Mouse (Mus musculus) layer of hippocampus, postnatal 10 days (tissue): ENCODE data around the gene Tgfbrap1. TPM values are rescaled to one million over a fixed set of nuclear protein-coding genes. Genes with fewer than 3 reads are reported as not detected.
A peak's percentile ranks its signal among the peaks of the same experiment; 100 is the strongest.

Source experiments
- DNase-seq, 2 experiments: peaks; one replicate each; pipeline ENCODE4 v3.0.0; 2021; ENCODE audit warnings: low spot score in 2 of 2
- total RNA-seq, 2 experiments: library from RNA; stranded (reverse); gene quantifications; 2 replicates each; pipeline ENCODE4 v1.2.3; 2021

Gene Tgfbrap1
- total RNA-seq, 2 experiments from 2014 or later, result 29.4 to 41.7 TPM

GRCm38 (mm10) chr1:43117435-43117834, 19.0 kb upstream of the Tgfbrap1 start:
- DNase-seq, result no peak

- DNase-seq, result peak; percentile 68 to 76
Measured at GRCm38 (mm10) chr1:43112882-43113281, 14.4 kb upstream of the Tgfbrap1 start.

- DNase-seq, result peak; percentile 44 to 61
Measured at GRCm38 (mm10) chr1:43110556-43110955, 12.1 kb upstream of the Tgfbrap1 start.

- DNase-seq, result no peak
Measured at GRCm38 (mm10) chr1:43108729-43109128, 10.3 kb upstream of the Tgfbrap1 start.

GRCm38 (mm10) chr1:43094206-43094605, 4.2 kb downstream of the Tgfbrap1 start:
- DNase-seq, result no peak

GRCm38 (mm10) chr1:43092056-43093015, 6.1 kb downstream of the Tgfbrap1 start:
- DNase-seq, result peak; percentile 64 to 76

- DNase-seq, result no peak
Measured at GRCm38 (mm10) chr1:43091306-43092055, 7.0 kb downstream of the Tgfbrap1 start.

GRCm38 (mm10) chr1:43090418-43090817, 8.0 kb downstream of the Tgfbrap1 start:
- DNase-seq, result no peak

GRCm38 (mm10) chr1:43082946-43083345, 15.5 kb downstream of the Tgfbrap1 start:
- no peak for DNase-seq

GRCm38 (mm10) chr1:43078124-43078523, 20.3 kb downstream of the Tgfbrap1 start:
- no peak for DNase-seq

- DNase-seq, result no peak
Measured at GRCm38 (mm10) chr1:43074791-43075190, 23.6 kb downstream of the Tgfbrap1 start.

GRCm38 (mm10) chr1:43072561-43072960, 25.9 kb downstream of the Tgfbrap1 start:
- DNase-seq, result no peak

GRCm38 (mm10) chr1:43072028-43072427, 26.4 kb downstream of the Tgfbrap1 start:
- DNase-seq, result no peak

- no peak for DNase-seq
Measured at GRCm38 (mm10) chr1:43070726-43071125, 27.7 kb downstream of the Tgfbrap1 start.

GRCm38 (mm10) chr1:43067551-43067950, 30.9 kb downstream of the Tgfbrap1 start:
- no peak for DNase-seq

GRCm38 (mm10) chr1:43066573-43066972, 31.9 kb downstream of the Tgfbrap1 start:
- no peak for DNase-seq

GRCm38 (mm10) chr1:43065615-43066310, 32.7 kb downstream of the Tgfbrap1 start:
- DNase-seq, result peak; percentile 83 to 87

GRCm38 (mm10) chr1:43051903-43052302, 46.5 kb downstream of the Tgfbrap1 start:
- no peak for DNase-seq

- DNase-seq, result no peak
Measured at GRCm38 (mm10) chr1:43047811-43048210, 50.6 kb downstream of the Tgfbrap1 start.

GRCm38 (mm10) chr1:43046990-43047389, 51.4 kb downstream of the Tgfbrap1 start:
- DNase-seq, result no peak

- DNase-seq, result no peak
Measured at GRCm38 (mm10) chr1:43045204-43045982, 53.0 kb downstream of the Tgfbrap1 start.
